Mouse (Mus musculus) retina, postnatal 7 days (tissue): ENCODE results near the gene Nfya.
"Not testable (repeated sequence)": the region's sequence is repeated elsewhere in the genome, so short reads cannot be mapped to it uniquely, and the experiment has no call there.

Experiments
- DNase-seq: peaks from one replicate; pipeline ENCODE4 v3.0.0-alpha.2; 2012; ENCODE audit warnings: low read depth, low spot score

The Nfya gene

GRCm38 (mm10) chr17:48401710-48402109, 8.0 kb downstream of the Nfya start:
- DNase-seq, result no peak

- DNase-seq, result no peak
Observed at GRCm38 (mm10) chr17:48392616-48393015, 17.1 kb downstream of the Nfya start.

DNA sequence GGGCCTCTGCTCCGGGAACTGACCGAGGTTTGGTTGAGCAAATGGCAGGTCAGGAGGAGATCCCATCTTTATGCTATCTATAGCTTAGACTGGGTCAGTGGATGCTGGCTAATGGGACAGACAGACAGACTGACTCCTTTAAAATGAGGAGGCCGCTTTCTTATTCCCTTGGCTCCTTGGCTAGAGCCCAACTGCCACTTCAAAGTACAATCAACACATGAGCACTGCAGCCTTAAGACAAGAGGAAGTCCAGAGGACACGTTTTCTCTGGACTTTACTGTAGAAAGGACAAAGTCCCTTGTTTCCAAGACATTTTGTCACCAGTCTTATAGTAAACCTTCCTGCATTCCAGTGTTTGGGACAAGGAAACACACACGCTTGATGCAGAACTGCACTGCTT, 18.3 kb downstream of the Nfya start:
- DNase-seq, result no peak

GRCm38 (mm10) chr17:48389442-48389841, 20.3 kb downstream of the Nfya start:
- no peak for DNase-seq

DNA sequence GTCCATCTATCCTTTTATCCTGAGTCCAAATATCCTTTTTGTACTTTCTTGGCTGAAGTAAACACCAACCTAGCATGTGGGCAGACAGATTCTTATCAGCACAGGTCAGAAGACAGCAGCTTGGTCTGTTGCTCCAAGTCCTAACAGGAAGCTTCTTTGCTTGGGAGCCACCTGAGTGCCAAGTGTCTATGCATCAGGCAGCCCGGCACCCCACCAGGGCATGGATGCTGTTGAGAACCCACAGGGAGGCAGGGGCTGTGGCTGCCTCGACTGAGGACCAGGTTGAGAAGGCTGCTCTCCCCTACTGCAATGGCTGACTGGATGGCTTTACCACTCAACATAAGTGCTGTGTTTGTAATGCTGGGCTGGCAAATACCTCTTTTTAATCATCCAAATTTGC, 21.0 kb downstream of the Nfya start:
- DNase-seq, result no peak

- no peak for DNase-seq
Observed at GRCm38 (mm10) chr17:48385786-48386461, 23.8 kb downstream of the Nfya start.

GRCm38 (mm10) chr17:48379050-48379449, 30.7 kb downstream of the Nfya start:
- DNase-seq, result no peak

DNA sequence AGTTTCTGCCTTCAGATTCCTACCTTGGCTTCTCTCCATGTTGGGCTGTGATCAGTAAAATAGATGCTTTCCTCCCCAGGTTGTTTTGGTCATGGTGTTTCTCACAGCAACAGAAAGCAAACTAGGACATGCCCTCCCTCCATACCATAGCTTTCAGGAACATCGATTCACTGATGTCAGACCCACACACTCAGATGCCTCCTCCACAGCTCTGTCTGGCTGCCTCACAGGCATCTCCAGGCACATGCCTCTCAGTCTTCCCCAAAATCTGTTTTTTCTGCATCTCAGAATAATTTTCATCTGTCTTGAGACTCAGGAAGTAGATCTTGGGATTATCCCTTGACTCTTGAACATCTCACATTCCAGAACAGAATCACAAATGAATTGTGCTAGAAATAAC, 33.6 kb downstream of the Nfya start:
- no peak for DNase-seq

GRCm38 (mm10) chr17:48372987-48373386, 36.7 kb downstream of the Nfya start:
- no peak for DNase-seq

DNA sequence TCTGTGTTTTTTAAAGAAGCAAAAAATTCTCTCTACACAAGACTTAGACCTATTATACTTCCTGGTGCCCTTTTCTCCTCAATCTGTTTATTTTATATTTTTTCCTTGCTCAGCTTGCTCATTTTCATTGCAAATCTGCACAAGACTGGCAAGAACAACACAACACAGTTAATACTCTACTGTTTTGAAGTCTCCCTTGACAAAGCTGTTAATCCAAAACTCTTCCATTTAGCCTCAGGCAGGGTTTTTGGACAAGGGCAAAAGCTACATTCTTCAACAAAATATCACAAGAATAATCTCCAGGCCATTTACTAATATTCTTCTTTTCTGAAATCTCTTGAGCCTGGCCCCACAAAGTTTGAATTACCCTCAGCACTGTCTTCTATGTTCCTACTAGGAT, 38.1 kb downstream of the Nfya start:
- no peak for DNase-seq

- DNase-seq, result no peak
Observed at GRCm38 (mm10) chr17:48366806-48367205, 42.9 kb downstream of the Nfya start.

GRCm38 (mm10) chr17:48365511-48366155, 44.1 kb downstream of the Nfya start:
- DNase-seq, result no peak

DNA sequence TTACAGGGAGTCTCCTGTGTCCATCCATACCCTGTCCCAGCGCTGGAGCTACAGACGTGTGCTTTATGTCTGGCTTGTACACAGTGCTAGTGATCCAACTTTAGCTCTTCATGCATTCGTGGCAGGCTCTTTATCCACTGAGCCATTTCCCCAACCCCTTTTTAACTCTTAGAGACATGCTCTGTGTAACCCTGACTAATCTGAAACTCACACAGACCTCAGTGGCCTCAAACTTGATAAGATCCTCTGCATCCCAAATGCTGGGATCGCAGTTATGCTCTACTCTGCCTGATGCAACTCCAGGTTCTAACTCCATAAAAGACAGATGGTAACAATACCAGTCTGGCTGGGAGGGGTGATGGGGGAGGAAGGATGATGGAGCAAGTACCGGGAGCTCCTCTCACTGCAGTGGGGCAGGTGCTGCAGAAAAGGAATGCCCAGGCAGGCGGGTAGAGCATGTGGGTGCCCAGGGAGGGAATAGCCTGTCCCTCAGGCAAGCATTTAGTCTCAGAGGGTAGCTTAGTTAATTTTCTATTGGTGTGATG, 46.2 kb downstream of the Nfya start:
- no peak for DNase-seq

DNA sequence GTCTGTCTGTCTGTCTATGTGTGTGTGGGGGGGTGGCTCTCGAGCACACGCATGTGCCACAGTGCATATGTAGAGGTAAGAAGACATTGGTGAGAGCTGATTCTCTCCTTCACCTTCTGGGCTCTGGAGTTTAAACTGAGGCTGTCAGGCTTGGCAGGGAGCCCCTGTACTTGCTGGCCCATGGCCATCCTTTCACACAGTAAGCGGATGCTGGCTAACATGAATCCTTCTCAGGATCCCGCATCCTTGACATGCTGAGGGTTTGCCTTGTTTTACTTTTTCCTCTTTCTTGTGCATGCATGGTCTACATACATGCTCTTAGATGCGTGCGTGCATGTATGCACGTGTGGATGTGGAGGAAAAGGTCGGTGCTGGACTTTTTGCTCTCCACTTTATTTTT, 46.7 kb downstream of the Nfya start:
- no peak for DNase-seq

- DNase-seq, result no peak
Observed at GRCm38 (mm10) chr17:48362346-48362745, 47.4 kb downstream of the Nfya start.

GRCm38 (mm10) chr17:48360462-48360861, 49.2 kb downstream of the Nfya start:
- no peak for DNase-seq

- no peak for DNase-seq
Observed at GRCm38 (mm10) chr17:48359616-48360015, 50.1 kb downstream of the Nfya start, which contains the start of gene Treml1. Gene Treml1 (plus strand): TSS chr17:48359916.

DNA sequence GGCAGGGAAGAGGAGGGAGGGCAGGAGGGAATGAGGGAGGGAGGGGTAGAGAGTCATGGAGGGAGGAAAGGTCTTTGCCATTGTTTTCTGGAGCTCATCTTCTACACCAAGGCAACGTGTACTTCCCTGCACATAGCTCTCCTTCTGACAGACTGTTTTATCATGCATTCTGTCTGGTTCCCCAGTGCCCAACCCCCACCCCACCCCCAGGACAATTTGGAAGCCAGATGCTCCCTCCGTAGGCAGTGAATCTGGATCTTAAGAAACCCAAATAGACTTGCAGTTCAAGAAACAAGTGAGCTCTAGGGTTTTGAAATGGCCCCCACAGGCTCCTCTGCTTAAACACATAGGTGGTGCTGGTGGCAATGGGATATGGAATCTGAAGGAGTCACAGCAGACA, 51.8 kb downstream of the Nfya start:
- DNase-seq, result no peak

DNA sequence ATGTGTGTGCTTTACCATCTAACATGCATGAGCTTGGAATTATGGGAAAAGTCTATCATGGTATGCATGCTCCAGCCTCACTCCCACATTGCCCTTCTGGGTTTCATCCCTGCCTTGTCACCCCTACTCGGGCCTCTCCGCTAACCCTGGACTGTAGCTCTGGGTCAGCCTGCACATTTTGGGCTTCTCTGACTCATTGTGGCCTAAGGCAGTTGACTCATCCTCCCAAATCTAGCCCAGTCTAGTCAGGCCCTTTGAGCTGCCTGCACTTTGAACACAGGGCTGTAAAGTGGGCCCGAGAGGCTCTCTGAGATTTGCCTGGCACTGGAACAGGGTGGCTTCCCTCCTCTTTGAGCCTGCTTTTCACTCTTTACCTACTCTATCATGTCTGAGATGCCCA, 53.9 kb downstream of the Nfya start:
- no peak for DNase-seq

GRCm38 (mm10) chr17:48352976-48353375, 56.7 kb downstream of the Nfya start:
- DNase-seq, result not testable (repeated sequence)

- DNase-seq, result no peak
Observed at GRCm38 (mm10) chr17:48350681-48351193, 59.0 kb downstream of the Nfya start.

GRCm38 (mm10) chr17:48347287-48347686, 62.4 kb downstream of the Nfya start:
- DNase-seq, result no peak

DNA sequence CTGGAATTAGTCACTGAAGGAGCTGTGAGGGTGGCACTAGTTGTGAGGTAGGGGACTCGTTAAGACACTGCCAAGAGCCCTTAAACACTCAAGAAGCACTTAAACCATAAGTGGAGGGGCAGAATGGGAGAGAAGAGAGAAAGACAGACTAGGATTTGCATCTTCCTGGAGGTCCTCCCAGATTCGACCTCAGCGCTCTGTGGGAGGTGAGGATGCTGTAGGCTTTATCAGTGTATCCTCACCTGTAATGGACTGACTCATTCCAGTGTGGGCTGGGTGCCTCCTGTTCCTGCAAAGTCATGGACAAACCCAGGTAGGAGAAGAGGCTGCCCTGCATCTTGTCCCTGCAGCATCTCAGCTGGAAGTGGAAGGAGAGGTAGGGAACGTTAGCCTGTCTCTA, 62.9 kb downstream of the Nfya start:
- DNase-seq, result no peak
